Mouse (Mus musculus) liver, postnatal 0 days (tissue): ENCODE data around the gene Hcn4.

ENCODE experiments used
- CTCF ChIP-seq: sonication (generic); IDR thresholded peaks from 2 replicates; pipeline ENCODE4 v1.5.1; 2016; ENCODE audit warnings: antibody characterized with exemption, low read depth
- EP300 ChIP-seq: IDR thresholded peaks from 2 replicates; pipeline ENCODE4 v1.6.1; 2016; ENCODE audit warnings: antibody characterized with exemption, low read depth, mild to moderate bottlenecking

DNA sequence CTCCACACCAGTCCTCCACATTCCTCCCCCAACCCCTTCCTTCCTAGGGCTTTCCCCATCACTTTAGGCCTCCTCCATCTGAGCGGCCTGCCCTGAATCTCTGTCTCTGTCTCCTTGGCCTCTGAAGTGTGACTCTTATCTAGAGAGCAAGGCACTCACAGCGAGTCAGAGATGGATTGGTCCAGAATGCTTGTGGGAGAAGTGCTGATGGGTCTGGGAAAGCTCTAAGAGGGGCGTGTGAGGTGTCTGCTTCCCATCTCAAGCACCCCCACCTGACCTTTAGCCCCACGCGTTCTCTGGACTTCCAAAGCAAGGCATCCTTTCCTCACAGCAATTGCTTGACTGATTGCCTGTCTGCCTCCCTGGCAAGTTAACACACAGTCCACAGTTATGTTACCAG, 20.4 kb upstream of the Hcn4 start:
- TF ChIP-seq CTCF: no peak
- no peak for TF ChIP-seq EP300
